Mouse (Mus musculus): ENCODE data around the gene Olfr381.
"Not testable (repeated sequence)": the region's sequence is repeated elsewhere in the genome, so short reads cannot be mapped to it uniquely, and the experiment has no call there.

Olfr381 gene

DNA sequence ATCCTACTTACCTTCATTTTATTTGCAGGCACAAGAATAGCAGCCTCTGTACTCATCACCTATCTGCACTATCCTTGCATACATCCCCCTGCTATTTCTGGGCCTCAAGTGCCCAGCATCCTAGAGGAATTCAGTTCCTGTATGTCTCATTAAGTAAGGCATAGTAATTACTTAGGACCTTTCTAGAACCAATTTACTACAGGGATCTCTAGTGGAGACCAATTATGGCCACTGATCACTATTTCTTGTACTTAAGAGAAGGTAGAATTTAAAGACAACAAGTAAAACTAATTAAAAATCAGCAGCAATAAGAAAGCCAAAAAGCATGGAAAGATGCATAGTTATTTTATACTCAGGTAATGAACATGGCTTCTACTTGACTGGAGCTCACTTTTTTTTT is at the start of gene Olfr381:
Olfr381 (minus strand) TSS at position 101 of the 400 bp plus-strand sequence.
- DNase-seq (ENCODE audit: low spot score) = no peak

DNA sequence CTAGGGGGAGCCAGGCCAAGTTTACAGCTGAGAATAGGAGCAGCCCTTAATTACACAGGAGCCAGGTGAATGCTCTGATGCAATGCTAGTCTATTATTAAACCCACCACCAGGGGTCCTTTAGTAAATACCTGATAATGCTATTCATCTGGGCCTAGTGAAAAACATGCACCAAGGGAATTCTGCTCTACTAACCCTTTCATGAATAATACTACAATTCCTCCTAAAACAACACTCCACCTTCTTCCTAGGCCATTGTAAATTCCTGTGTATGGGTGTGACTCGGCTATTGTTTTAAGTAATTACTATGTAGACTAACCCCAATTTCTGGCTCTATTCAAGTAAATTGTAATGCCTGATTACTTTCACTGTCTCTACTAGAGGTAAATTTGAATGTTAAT is 37.6 kb upstream of the Olfr381 start:
- DNase-seq (ENCODE audit: low spot score) = not testable (repeated sequence)

- DNase-seq (ENCODE audit: low spot score) = no peak
Measured at GRCm38 (mm10) chr11:73517097-73517496, 25.7 kb upstream of the Olfr381 start, which contains the start of gene Olfr382. Olfr382 (minus strand) TSS chr11:73517197.

- no peak for DNase-seq (ENCODE audit: low spot score)
Measured at GRCm38 (mm10) chr11:73457408-73457807, 34.0 kb downstream of the Olfr381 start, which contains the start of gene Olfr380. Olfr380 (minus strand) TSS chr11:73457508.

All from testis, postnatal 10 days (tissue).